ENCODE assay signal across 8 mouse cellular contexts in the genomic region with DNA sequence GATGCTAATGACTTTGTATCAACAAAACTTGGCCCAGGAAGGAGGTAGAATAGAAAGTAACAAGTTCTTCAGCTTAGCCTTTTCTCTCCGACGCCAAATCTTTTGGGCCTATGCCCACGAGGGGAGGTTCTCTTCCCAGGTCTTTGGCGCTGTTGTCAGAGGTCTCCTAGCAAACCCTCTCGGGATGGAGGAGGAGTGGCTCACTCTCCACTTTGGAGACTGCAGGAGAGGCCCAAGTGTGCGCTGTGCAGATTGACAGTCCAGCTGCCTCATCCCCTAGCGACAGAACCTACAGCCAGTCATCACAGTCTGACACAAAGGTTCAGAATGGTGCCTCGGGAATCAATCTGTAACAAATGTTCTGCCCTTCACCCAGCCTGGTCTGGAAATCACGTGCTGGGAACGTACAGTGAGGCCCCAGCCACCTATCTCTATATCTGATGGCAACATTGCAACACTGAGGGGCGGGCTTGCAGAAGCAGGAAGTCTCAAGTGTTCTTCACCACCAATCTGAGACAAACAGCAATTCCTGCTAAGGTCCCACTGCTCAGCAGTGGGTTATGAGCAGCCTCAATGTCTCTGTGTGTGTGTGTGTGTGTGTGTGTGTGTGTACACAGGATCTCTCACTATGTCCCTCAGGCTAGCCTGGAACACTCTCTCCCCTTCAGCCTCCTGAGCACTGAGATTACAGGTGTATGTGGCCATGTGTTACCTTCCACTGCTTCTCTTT. TPM values are rescaled to one million over a fixed set of nuclear protein-coding genes. Genes with fewer than 3 reads are reported as not detected.
DNase-seq lines count a peak whose midpoint lies in the region; ATAC-seq lines count a peak whose summit lies in the region.

No protein-coding gene starts in this region.

- no peak overlapping the region for H3K4me3 ChIP-seq in forebrain, embryonic 15.5 days
- no peak overlapping the region for H3K4me3 ChIP-seq in intestine, embryonic 15.5 days (replicated peaks)
- H3K4me3 ChIP-seq in megakaryocyte, embryonic 14.5 days (replicated peaks): peak overlapping the region; percentile 90

- 52% methylated on average over 11 of the region's 11 CpGs for WGBS in forebrain, embryonic 15.5 days
- 38% methylated on average over 11 of the region's 11 CpGs for WGBS in intestine, embryonic 15.5 days

- H3K4me2 ChIP-seq in forebrain, embryonic 15.5 days (replicated peaks): no peak overlapping the region
- peak overlapping the region; percentile 43 for H3K4me2 ChIP-seq in intestine, embryonic 15.5 days (replicated peaks)

- no peak overlapping the region for H3K27ac ChIP-seq in forebrain, embryonic 15.5 days (replicated peaks)
- peak overlapping the region; percentile 84 for H3K27ac ChIP-seq in intestine, embryonic 15.5 days

- no peak overlapping the region for H3K9ac ChIP-seq in forebrain, embryonic 15.5 days (replicated peaks)
- no peak overlapping the region for H3K9ac ChIP-seq in intestine, embryonic 15.5 days

- H3K27me3 ChIP-seq in forebrain, embryonic 15.5 days: no peaks in the 10 kb centered on the region
- H3K27me3 ChIP-seq in intestine, embryonic 15.5 days (replicated peaks): no peaks in the 10 kb centered on the region
- peaks cover 11% of the 10 kb centered on the region for H3K27me3 ChIP-seq in megakaryocyte, embryonic 14.5 days (replicated peaks)

- H3K36me3 ChIP-seq in forebrain, embryonic 15.5 days: no peaks in the 10 kb centered on the region
- no peaks in the 10 kb centered on the region for H3K36me3 ChIP-seq in intestine, embryonic 15.5 days
- no peaks in the 10 kb centered on the region for H3K36me3 ChIP-seq in megakaryocyte, embryonic 14.5 days (replicated peaks; ENCODE audit: low read length)

- H3K4me1 ChIP-seq in forebrain, embryonic 15.5 days: peaks cover 37% of the 10 kb centered on the region
- H3K4me1 ChIP-seq in intestine, embryonic 15.5 days (replicated peaks): peaks cover 69% of the 10 kb centered on the region
- H3K4me1 ChIP-seq in megakaryocyte, embryonic 14.5 days: peaks cover 39% of the 10 kb centered on the region

- 0 out of 2 replicates have a peak, but pooled peaks have one; percentile 14 for ATAC-seq in forebrain, embryonic 15.5 days (replicated peaks)
- peak; percentile 90 for ATAC-seq in intestine, embryonic 15.5 days

- DNase-seq in adrenal gland, adult 2 months: peak; percentile 59
- DNase-seq in adrenal gland, postnatal 4 days (ENCODE audit: low spot score in 2 of 2): no peak
- peak; percentile 84 for DNase-seq in CD4-positive, CD25-positive, alpha-beta regulatory T cell, adult 2 months (ENCODE audit: low read depth, low spot score)
- peak; percentile 37 to 51 for DNase-seq in thymus, postnatal 36 days
- no peak for DNase-seq in cerebellum, adult 8-10 months

- H3K9me3 ChIP-seq in forebrain, embryonic 15.5 days: no peaks in the 10 kb centered on the region
- H3K9me3 ChIP-seq in intestine, embryonic 15.5 days: no peaks in the 10 kb centered on the region
- no peaks in the 10 kb centered on the region for H3K9me3 ChIP-seq in megakaryocyte, embryonic 14.5 days

RNA-seq across cellular contexts. Expression of gene Map3k1, which starts 12.4 kb away (rescaled TPM):
- total RNA-seq in adrenal gland, adult 2 months (2021): 10 to 100 TPM; 49.1 to 64.9 TPM
- polyA plus RNA-seq in adrenal gland, adult 2 months (2012; rRNA removed): 8.3 and 8.8 TPM in 2 replicates
- 10 to 100 TPM; 82.1 to 87.5 TPM for total RNA-seq in adrenal gland, postnatal 4 days (2021)
- polyA plus RNA-seq in forebrain, embryonic 15.5 days (2015; fragmentation: Nextera tagmentation; extraction: Ambion mirVana): 9.8 and 9.9 TPM in 2 replicates
- polyA plus RNA-seq in intestine, embryonic 15.5 days (2015; fragmentation: Nextera tagmentation; extraction: Ambion mirVana): 22.3 and 24.1 TPM in 2 replicates
- 5.7 TPM in 1 of 2 replicates, not detected in the other for polyA plus RNA-seq in megakaryocyte, embryonic 14.5 days (2012; ENCODE audit: insufficient read depth, low replicate concordance)

Comparison
In these comparisons a context has a peak if more than half of its experiments do, and no peak if none do; other contexts are left out.
1. DNase-seq: peak in adrenal gland, adult 2 months (single experiment), CD4-positive, CD25-positive, alpha-beta regulatory T cell, adult 2 months (single experiment) and thymus, postnatal 36 days (2 of 2); none in adrenal gland, postnatal 4 days (0 of 2) and cerebellum, adult 8-10 months (single experiment).